In the genomic region with DNA sequence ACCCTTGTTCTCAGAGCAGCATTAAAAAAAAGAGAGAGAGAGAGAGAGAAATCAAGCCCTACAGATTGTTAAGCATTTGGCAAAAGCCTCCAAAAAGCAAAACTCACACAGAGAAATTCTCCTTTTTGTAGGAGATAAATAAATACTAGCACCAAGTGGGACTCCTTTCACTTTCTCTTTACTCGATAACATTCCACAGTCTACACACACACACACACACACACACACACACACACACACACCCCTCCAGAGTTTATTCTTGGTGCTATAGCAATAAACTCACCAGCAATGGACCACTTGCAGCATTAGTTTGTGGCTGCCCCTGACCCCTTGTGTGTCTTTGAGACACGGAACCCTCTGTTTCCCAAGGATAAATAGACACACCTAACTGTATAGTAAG, we compare ENCODE assay signal across 18 mouse cellular contexts.
DNase-seq lines count a peak whose midpoint lies in the region; ATAC-seq and TF ChIP-seq lines count a peak whose summit lies in the region.
"Had no signal": no experiment of that assay in that cellular context is flagged by ENCODE, and none has a peak within 500 bp of the region (broad histone marks: within the 10 kb centered on the region; RNA-seq: fewer than 3 reads in every experiment).

No protein-coding gene starts in this region.

- ATAC-seq in heart, embryonic 13.5 days (ENCODE audit: extremely low read depth, insufficient number of reproducible peaks, low FRiP score, low TSS enrichment), result no peak
- no peak for ATAC-seq in embryonic facial prominence, embryonic 14.5 days (ENCODE audit: low read depth)
- no peak for ATAC-seq in forebrain, embryonic 16.5 days
- ATAC-seq: forebrain, postnatal 0 days had no signal

- no peaks in the 10 kb centered on the region for H3K36me3 ChIP-seq in heart, embryonic 13.5 days
- H3K36me3 ChIP-seq in embryonic facial prominence, embryonic 14.5 days (ENCODE audit: control insufficient read depth, insufficient read depth, low read length), result no peaks in the 10 kb centered on the region
- H3K36me3 ChIP-seq in small intestine, adult 2 months (ENCODE audit: control insufficient read depth, insufficient read depth, low read length), result no peaks in the 10 kb centered on the region
- no peaks in the 10 kb centered on the region for H3K36me3 ChIP-seq in forebrain, embryonic 16.5 days (ENCODE audit: control insufficient read depth, insufficient read depth)
- H3K36me3 ChIP-seq: heart, embryonic 10.5 days; hindbrain, embryonic 10.5 days; limb, embryonic 15.5 days; neural tube, embryonic 13.5 days had no signal

- no peak overlapping the region for H3K4me3 ChIP-seq in heart, embryonic 13.5 days
- no peak overlapping the region for H3K4me3 ChIP-seq in layer of hippocampus, adult 2 months
- H3K4me3 ChIP-seq in embryonic facial prominence, embryonic 14.5 days (ENCODE audit: low read depth, low read length), result no peak overlapping the region
- no peak overlapping the region for H3K4me3 ChIP-seq in small intestine, adult 2 months (ENCODE audit: low read depth, low read length)
- no peak overlapping the region for H3K4me3 ChIP-seq in forebrain, embryonic 16.5 days (replicated peaks; ENCODE audit: low read length)
- H3K4me3 ChIP-seq: heart, embryonic 10.5 days; hindbrain, embryonic 10.5 days; limb, embryonic 15.5 days; neural tube, embryonic 13.5 days had no signal

- no peaks in the 10 kb centered on the region for H3K27me3 ChIP-seq in heart, embryonic 13.5 days (replicated peaks)
- no peaks in the 10 kb centered on the region for H3K27me3 ChIP-seq in embryonic facial prominence, embryonic 14.5 days (replicated peaks; ENCODE audit: control insufficient read depth, insufficient read depth, low read length)
- no peaks in the 10 kb centered on the region for H3K27me3 ChIP-seq in small intestine, adult 2 months (ENCODE audit: control insufficient read depth, insufficient read depth, low read length)
- H3K27me3 ChIP-seq in forebrain, embryonic 16.5 days (replicated peaks; ENCODE audit: control insufficient read depth, insufficient read depth, low read length), result no peaks in the 10 kb centered on the region
- H3K27me3 ChIP-seq: limb, embryonic 15.5 days; neural tube, embryonic 13.5 days had no signal

- no peak overlapping the region for H3K9ac ChIP-seq in heart, embryonic 13.5 days
- H3K9ac ChIP-seq in embryonic facial prominence, embryonic 14.5 days (ENCODE audit: low read depth, low read length), result no peak overlapping the region
- H3K9ac ChIP-seq in forebrain, embryonic 16.5 days (replicated peaks; ENCODE audit: low read depth, low read length), result no peak overlapping the region
- H3K9ac ChIP-seq: forebrain, postnatal 0 days; limb, embryonic 15.5 days; neural tube, embryonic 13.5 days had no signal

- no peak for DNase-seq in heart, adult 8-10 months (ENCODE audit: low spot score)
- DNase-seq in layer of hippocampus, adult 2 months (ENCODE audit: low spot score in 2 of 2), result no peak
- no peak for DNase-seq in layer of hippocampus, postnatal 14 days (ENCODE audit: low spot score in 2 of 2)
- DNase-seq in embryonic facial prominence, embryonic 14.5 days (ENCODE audit: low spot score), result no peak
- DNase-seq: adrenal gland, adult 8-10 months; cerebellum, postnatal 14 days; forebrain, postnatal 0 days; kidney, postnatal 14 days; right cerebral cortex, postnatal 14 days; thymus, postnatal 4 days had no signal

- H3K4me2 ChIP-seq in heart, embryonic 13.5 days, result peak overlapping the region; percentile 9; the same call in 1 of the 2 replicates
- no peak overlapping the region for H3K4me2 ChIP-seq in embryonic facial prominence, embryonic 14.5 days (ENCODE audit: low read depth, low read length)
- H3K4me2 ChIP-seq in forebrain, embryonic 16.5 days (ENCODE audit: low read length), result no peak overlapping the region
- H3K4me2 ChIP-seq: limb, embryonic 15.5 days; midbrain, embryonic 11.5 days; neural tube, embryonic 13.5 days had no signal

- no peaks in the 10 kb centered on the region for H3K4me1 ChIP-seq in heart, embryonic 13.5 days
- peaks cover 11% of the 10 kb centered on the region for H3K4me1 ChIP-seq in embryonic facial prominence, embryonic 14.5 days (ENCODE audit: control insufficient read depth, insufficient read depth, low read length)
- no peaks in the 10 kb centered on the region for H3K4me1 ChIP-seq in small intestine, adult 2 months (ENCODE audit: control insufficient read depth, insufficient read depth, insufficient read length, low read length)
- 0 out of 2 replicates have a peak, but pooled peaks cover under 1% of the 10 kb centered on the region for H3K4me1 ChIP-seq in forebrain, embryonic 16.5 days (replicated peaks; ENCODE audit: control insufficient read depth, insufficient read depth, low read length)

- no peaks in the 10 kb centered on the region for H3K9me3 ChIP-seq in heart, embryonic 13.5 days
- H3K9me3 ChIP-seq in embryonic facial prominence, embryonic 14.5 days (ENCODE audit: control insufficient read depth, low read length), result no peaks in the 10 kb centered on the region
- no peaks in the 10 kb centered on the region for H3K9me3 ChIP-seq in forebrain, embryonic 16.5 days (ENCODE audit: control insufficient read depth, low read length)
- H3K9me3 ChIP-seq: heart, embryonic 10.5 days; limb, embryonic 15.5 days; neural tube, embryonic 13.5 days had no signal

- 61% methylated on average over 2 of the region's 2 CpGs for WGBS in heart, embryonic 13.5 days
- 58% methylated on average over 2 of the region's 2 CpGs for WGBS in embryonic facial prominence, embryonic 14.5 days
- WGBS in small intestine, adult 2 months, result 21% methylated on average over 2 of the region's 2 CpGs
- 86% methylated on average over 2 of the region's 2 CpGs for WGBS in forebrain, embryonic 16.5 days

- TF ChIP-seq POLR2A in small intestine, adult 2 months (IDR thresholded peaks at IDR 0.05; ENCODE audit: low read depth, low read length), result no peak

- H3K27ac ChIP-seq in heart, embryonic 13.5 days (replicated peaks), result no peak overlapping the region
- H3K27ac ChIP-seq in layer of hippocampus, adult 2 months, result peak overlapping the region; percentile 71
- H3K27ac ChIP-seq in embryonic facial prominence, embryonic 14.5 days (replicated peaks; ENCODE audit: low read depth, low read length), result 0 out of 2 replicates have a peak overlapping the region, but pooled peaks have one; percentile 22
- 0 out of 2 replicates have a peak overlapping the region, but pooled peaks have one; percentile 31 for H3K27ac ChIP-seq in small intestine, adult 2 months (ENCODE audit: insufficient read depth, low read depth, low read length)
- no peak overlapping the region for H3K27ac ChIP-seq in forebrain, embryonic 16.5 days (ENCODE audit: low read length)
- H3K27ac ChIP-seq: heart, embryonic 10.5 days; hindbrain, embryonic 10.5 days; limb, embryonic 15.5 days; neural tube, embryonic 13.5 days had no signal

- TF ChIP-seq CTCF in layer of hippocampus, adult 2 months (conservative IDR thresholded peaks at IDR 0.05), result no peak
- TF ChIP-seq CTCF in small intestine, adult 2 months (IDR thresholded peaks at IDR 0.05; ENCODE audit: extremely low read depth, insufficient read length, insufficient replicate concordance, low read depth, low read length), result no peak

Comparison
In these comparisons a context has a peak if more than half of its experiments do, and no peak if none do; other contexts are left out.
1. H3K27ac ChIP-seq: peak in layer of hippocampus, adult 2 months (single experiment), embryonic facial prominence, embryonic 14.5 days (single experiment) and small intestine, adult 2 months (single experiment); none in heart, embryonic 13.5 days (single experiment) and forebrain, embryonic 16.5 days (single experiment).